Mouse (Mus musculus) brain, embryonic 14.5 days (tissue): ENCODE results near the gene Ipcef1.

Source experiments
- CTCF ChIP-seq: fragments of 200-500 bp; IDR thresholded peaks from 2 replicates; pipeline ENCODE4 v1.5.1; 2012; ENCODE audit warnings: inconsistent platforms, mild to moderate bottlenecking, moderate library complexity, borderline replicate concordance; ENCODE audit not compliant: insufficient read depth, insufficient read length; ENCODE audit errors: extremely low read depth
- POLR2A ChIP-seq: fragments of 200-500 bp; IDR thresholded peaks from 2 replicates; pipeline ENCODE4 v1.6.1; 2012; ENCODE audit warnings: mild to moderate bottlenecking, inconsistent platforms, borderline replicate concordance; ENCODE audit not compliant: poor library complexity, insufficient read depth, insufficient read length, severe bottlenecking; ENCODE audit errors: extremely low read depth

GRCm38 (mm10) chr10:6930889-6931288 lies 121.4 kb downstream of the Ipcef1 start:
- no peak for TF ChIP-seq CTCF
- no peak for TF ChIP-seq POLR2A
